Mouse (Mus musculus): Measurements from ENCODE around the gene Gm49396.

Gm49396 gene

DNA sequence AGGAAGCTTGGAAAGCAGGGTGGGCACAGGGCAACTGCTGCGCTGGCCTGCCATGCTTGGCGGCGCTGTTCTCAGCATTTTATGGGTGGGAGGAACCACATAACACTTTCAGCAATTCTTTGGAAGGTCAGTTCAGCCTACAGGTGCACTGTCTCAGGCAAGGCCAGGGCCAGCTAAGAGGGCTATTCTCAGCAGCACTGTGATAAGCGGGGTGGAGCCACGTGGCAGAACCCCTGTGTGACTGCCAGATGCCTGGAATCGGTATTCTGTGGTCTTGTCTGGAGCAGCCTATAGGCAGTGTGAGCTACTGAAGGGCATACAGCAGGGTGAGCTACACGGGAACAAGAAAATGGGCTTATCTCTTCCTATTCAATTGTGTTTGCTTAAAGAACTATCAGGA, 46.9 kb downstream of the Gm49396 start:
- DNase-seq (ENCODE audit: low read depth, low spot score): no peak

DNA sequence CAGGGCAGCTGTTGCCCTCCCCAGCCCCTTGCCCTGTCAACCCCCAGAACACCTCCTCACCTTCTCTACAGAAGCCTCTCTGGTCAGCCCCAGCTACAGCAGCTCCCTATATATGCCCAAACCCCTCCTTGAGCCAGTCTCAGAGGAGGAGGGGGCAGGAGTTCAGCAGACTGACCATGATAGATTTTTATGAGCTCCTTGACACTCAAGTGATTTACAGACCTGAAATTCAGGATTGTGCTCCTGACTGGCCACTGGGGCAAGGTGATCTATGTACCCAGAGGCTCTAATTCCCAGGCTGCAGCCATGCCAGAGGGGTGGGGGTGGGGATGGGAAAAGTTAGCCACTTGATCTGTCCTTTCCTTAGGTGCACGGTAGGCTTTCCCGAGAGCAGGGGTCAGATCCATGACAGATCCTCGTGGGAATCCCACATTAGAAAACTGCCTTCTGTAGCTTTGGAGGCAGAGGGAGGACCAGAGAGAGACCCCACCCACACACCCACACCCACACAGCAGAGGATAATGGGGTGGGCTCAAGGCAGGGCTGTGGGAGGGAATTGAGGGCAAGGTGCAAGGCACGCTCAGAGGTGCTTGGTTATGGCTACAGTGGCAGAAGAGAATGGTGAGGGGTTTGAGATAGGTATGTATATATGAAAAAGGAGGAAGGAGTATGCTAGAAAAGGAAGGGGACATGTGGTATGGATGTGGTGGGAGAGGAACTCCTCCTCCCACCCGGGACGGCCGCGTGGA, 49.7 kb downstream of the Gm49396 start, which contains the start of gene Upk1a:
Gene Upk1a (minus strand): TSS at position 194 of the 749 bp plus-strand sequence.
- DNase-seq (ENCODE audit: low read depth, low spot score): no peak

- peak; percentile 49 for DNase-seq (ENCODE audit: low read depth, low spot score)
Measured at GRCm38 (mm10) chr7:30613529-30614112, 50.5 kb downstream of the Gm49396 start.

DNA sequence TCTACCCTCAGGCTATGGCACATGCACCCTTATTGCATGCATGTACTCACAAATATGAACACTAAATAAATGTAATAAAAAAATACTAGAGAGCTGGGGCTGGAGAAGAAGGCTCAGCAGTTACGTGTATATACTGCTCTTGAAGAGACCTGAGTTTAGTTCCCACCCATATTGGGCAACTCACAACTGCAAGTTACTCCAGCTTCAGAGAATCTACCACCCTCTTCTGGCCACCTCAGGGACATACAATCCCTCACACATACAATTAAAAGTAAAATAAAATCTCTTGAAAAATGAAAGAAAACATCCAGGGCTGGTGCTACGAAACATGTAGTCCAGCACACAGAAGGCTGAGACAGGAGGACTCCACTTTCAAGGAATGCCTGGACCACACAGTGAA, 51.3 kb downstream of the Gm49396 start:
- DNase-seq (ENCODE audit: low read depth, low spot score): no peak

DNA sequence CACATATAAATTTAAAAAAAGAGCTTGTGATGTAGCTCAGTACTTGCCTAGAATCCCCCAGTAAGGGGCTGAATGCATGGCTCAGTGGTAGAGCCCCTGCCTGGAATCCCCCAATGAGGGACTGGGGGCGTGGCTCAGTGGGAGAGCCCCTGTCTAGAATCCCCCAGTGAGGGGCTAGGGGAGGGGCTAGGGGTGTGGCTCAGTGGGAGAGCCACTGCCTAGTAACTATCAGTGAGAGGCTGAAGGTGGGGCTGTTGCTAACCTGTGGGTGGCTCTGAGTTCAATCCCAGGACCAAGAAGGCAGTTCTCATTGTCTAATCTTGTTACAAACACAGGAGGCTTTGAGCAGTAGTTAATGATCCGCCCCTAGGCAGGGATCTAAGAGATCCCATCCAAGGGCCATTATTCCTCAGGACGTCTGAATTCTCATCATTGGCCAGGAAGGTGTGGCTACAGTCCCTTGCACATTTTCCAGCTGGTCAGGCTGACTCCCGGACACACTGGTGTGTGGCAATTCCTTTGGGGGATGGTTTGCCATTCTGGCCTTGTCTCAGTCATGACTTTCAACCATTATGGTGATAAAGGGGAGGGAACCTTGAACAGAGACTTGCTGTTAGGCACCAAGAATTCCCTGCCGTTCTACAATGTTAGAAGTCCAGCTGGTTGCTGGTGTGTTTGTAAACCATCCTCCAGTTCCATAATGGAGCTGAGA, 52.1 kb downstream of the Gm49396 start:
- no peak for DNase-seq (ENCODE audit: low read depth, low spot score)
